Mouse (Mus musculus) lung, postnatal 14 days (tissue): ENCODE measurements around the gene Olfr452.

Experiments
- DNase-seq: peaks from one replicate; pipeline ENCODE4 v3.0.0; 2021

The Olfr452 gene

DNA sequence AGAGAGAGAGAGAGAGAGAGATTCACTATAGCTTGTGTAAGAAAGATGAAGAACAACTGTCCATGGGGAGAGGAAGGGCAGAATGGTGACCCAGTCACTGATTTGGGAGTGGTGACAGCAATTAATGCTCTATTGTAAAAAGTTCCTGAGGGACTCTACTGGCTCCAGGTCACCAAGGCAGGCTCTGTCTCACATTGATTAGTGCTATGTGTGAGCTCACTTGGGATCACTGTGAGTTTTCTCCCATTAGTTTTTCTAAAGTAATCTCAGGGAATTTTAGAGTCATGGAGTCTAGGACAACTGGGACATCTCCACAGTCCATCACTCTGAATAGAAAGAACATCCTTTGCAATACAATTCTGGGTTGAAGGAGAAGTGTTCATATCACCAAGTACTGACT lies at the start of gene Olfr452:
Gene Olfr452 (plus strand): TSS at position 301 of the 400 bp plus-strand sequence.
- no peak for DNase-seq

DNA sequence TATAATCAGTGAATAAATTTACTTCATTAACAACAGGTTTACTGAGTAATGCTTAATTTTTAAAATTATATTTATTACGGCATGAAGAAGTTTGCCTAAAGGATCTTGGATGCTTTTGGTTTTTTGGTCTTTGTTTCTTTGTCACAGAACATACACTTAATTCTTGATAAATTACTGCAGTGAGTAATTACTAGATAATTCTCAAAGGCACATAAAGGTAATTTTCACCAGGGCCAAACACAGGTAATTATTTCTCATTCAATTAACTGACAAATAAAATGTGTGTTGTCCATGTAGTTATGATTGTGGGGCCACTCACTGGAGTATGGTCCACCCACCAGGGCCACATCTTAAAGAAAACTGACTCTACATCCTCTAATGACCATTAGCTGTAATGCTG lies 45.8 kb upstream of the Olfr452 start, which contains the start of gene Olfr453:
Gene Olfr453 (plus strand): TSS at position 301 of the 400 bp plus-strand sequence.
- no peak for DNase-seq

DNA sequence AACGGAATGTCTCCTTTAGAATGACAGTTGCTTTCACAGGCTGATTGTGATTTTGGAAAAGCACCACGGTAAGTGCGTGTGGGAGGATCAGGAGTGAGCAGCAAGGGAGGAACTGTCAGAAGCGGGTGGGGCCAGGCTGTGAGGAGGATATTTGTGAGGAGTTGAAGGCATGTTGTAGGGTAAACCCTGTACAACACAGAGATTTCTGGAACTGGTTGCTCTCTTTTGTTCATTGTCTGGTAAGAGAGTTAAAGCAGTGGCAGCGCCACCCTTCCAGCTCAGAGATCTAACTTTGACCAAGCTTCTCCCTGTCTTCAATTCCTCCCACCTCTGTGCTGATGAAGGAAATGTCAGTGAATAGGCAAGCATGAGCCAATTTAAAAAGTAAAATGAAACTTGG lies 42.6 kb upstream of the Olfr452 start:
- DNase-seq, result no peak

DNA sequence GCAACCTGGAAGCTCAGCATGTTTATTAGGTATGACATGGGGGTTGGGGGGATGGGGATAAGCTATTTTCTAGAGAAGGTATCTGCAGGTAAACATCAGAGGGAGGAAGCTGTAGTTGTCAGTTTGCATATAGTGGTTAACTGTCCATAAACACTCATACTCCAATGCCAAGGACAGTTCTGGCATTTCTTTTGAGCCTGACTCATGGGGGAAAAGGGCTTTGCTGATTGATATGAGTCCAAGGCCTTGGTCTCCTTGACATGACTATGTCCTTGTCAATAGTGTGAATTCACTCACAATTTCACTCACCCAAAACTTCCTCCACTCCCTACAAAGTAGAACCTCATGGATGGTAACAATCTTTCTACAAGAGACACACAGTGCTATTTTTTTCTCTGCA lies 37.0 kb upstream of the Olfr452 start:
- DNase-seq, result no peak

DNA sequence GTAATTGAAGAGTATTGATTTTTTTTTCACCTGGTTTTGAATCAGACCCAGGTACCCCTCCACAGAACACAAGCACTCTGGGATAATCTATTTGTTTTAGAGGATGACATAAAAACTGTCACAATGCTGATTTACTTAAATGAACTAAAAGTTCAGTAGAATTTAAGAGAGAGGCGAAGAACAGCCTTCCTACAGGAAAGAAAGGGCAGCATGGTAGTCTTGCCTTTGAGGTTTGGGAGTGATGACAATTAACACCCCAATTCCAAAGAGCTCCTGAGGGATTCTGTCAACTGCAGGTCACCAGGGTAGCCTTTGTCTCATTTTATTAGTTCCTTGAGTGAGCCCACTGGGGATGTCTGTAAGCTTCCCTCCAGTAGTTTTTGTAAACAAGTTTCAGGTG lies 28.8 kb upstream of the Olfr452 start, which contains the start of gene Olfr38:
Gene Olfr38 (plus strand): TSS at position 301 of the 400 bp plus-strand sequence.
- DNase-seq, result no peak

DNA sequence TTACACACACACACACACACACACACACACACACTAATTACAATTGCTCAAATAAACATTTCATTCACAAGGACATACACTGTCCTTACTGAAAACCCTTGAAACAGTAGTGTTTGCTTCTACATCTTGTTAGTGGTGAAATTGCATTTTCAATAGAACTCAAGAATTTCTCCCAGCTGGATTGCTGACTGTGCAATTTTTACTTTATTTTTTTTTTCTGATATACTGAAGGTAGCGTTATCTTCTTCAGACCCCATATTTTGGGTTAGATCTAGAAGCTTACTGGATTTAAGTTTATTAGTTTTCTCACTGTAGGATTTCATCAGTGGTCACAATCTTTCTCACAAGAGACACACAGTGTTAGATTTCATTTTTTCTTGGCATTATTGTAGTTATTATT lies 7.8 kb upstream of the Olfr452 start:
- no peak for DNase-seq

DNA sequence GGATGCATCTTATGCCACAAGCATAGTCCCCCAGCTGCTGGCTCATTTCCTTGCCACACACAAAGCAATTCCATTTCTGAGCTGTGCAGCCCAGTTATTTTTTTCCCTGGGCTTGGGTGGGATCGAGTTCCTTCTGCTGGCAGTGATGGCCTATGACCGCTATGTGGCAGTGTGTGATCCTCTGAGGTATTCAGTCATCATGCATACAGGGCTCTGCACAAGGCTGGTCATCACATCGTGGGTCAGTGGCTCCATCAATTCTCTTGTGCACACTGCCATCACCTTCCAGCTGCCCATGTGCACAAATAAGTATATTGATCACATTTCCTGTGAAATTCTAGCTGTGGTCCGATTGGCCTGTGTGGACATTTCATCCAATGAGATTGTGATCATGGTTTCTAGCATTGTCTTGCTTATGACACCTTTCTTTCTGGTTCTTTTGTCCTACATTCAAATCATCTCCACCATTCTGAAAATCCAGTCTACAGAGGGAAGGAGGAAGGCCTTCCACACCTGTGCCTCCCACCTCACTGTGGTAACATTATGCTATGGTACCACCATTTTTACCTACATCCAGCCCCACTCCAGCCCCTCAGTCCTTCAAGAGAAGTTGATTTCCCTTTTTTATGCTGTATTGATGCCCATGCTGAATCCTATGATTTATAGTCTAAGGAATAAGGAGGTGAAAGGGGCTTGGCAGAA lies 5.5 kb downstream of the Olfr452 start:
- no peak for DNase-seq

DNA sequence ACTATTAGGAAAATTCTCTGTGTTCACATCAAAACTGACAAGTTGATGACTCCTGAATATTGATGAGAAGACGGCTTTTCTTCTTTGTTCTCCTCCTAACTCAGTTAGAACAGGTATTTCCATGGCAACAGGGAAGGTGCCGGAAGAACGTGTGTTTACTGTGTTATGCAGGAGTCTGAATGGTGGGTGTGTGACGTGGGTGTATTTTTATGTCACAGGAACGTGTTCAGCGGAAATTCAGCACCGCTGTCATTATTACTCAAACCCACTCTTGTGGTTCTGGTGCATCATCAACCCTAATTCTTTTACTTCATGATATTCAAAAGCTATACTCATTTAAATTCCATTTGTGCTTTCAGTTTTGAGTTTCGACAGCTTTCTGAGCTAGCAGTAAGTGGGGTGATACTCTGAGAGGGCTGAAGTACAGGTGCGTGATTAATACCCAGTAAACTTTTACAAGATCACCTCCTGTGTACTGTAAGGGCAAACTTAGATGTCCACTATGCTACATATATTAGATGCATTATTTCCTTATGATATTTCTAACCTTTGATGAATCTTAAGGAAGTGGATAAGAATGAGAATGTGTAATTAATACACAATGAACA lies 6.2 kb downstream of the Olfr452 start:
- no peak for DNase-seq

DNA sequence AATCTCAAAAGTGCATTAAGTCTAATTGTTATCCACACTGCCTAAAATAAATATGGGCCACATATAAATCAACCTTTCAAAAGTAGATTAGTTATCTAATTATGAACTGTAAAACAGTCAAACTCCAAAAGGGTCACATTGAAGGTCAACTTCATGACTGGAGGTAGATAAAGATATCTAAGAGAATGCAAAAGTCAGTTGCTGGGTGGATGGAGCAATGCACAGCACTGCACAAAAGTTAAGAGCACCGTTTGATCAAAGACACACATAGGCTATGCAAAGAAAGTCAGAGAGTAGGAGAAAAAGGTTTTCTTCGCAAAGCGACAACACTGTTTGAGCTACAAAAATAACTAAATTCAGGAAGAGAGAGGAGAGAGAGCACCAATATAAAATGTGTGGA lies 10.1 kb downstream of the Olfr452 start:
- no peak for DNase-seq

DNA sequence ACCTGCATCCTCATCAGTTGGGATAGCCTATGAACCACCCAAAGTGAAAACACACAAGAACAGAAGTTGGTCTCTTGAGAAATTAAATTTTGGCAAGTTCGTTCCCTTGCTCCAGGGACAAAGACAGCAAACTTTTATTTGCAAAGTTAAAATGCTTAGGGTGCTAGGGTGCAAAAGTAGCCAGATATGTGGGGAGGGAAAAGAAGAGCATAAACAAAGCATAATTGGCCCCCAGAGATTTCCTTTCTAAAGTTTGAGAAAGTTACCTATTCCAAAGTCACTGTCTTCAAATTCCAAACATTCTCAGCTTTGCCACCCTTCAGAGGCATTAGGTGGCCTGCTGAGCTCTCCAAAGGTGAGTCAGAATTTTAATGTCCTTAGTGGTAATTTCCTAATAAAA lies 26.7 kb downstream of the Olfr452 start, which contains the start of gene Olfr450:
Gene Olfr450 (plus strand): TSS at position 301 of the 400 bp plus-strand sequence.
- no peak for DNase-seq

DNA sequence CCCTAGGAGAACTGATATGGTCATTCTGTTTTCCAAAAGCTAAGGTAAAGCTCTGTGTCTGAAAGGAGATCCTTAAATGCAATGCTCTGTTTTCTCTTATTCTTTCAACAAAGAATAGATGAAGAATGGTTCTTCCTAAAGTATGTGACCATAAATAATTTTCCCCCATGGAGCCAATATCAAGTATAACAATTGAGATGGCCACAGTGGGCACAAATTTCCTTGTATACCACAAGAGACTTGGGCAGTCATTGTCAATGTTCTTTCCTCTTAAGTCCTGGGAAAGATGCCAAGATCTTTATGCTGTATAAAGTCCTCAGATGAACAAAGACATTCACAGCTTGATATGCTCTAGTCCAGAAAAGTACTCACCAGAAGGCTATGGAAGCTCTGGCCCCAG lies 49.2 kb downstream of the Olfr452 start, which contains the start of gene Olfr449:
Gene Olfr449 (plus strand): TSS at position 301 of the 400 bp plus-strand sequence.
- no peak for DNase-seq
